Mouse (Mus musculus) left cerebral cortex, adult 2 months (tissue): ENCODE results near the gene Rln1. TPM values are rescaled to one million over a fixed set of nuclear protein-coding genes. Genes with fewer than 3 reads are reported as not detected.
A peak's percentile ranks its signal among the peaks of the same experiment; 100 is the strongest.

Source experiments
- DNase-seq, 2 experiments: peaks; one replicate each; pipeline ENCODE4 v3.0.0; 2021 to 2022; ENCODE audit warnings: low spot score in 2 of 2, mixed read lengths in 1 of 2; ENCODE audit errors: extremely low spot score in 1 of 2
- H3K27ac ChIP-seq: fragments of 200-600 bp; 2 replicates; pipeline ENCODE4 v1.8.1; 2022
- H3K4me3 ChIP-seq: fragments of 200-600 bp; 2 replicates; pipeline ENCODE4 v1.8.1; 2022
- CTCF ChIP-seq: fragments of 200-600 bp; IDR thresholded peaks from 2 replicates; pipeline ENCODE4 v1.8.1; 2022; ENCODE audit warnings: antibody characterized with exemption, mild to moderate bottlenecking, moderate library complexity
- intact Hi-C: fragments of 180-260 bp; cut with DNase I; formaldehyde crosslinking; loops from one replicate; pipeline ENCODE4 v1.15.1; 2025
- total RNA-seq, 2 experiments: library from RNA; stranded (reverse); gene quantifications; 2 replicates each; pipeline ENCODE4 v1.2.3; 2021

The Rln1 gene
- total RNA-seq, 2 experiments from 2014 or later, result 1.4 to 1.7 TPM

DNA sequence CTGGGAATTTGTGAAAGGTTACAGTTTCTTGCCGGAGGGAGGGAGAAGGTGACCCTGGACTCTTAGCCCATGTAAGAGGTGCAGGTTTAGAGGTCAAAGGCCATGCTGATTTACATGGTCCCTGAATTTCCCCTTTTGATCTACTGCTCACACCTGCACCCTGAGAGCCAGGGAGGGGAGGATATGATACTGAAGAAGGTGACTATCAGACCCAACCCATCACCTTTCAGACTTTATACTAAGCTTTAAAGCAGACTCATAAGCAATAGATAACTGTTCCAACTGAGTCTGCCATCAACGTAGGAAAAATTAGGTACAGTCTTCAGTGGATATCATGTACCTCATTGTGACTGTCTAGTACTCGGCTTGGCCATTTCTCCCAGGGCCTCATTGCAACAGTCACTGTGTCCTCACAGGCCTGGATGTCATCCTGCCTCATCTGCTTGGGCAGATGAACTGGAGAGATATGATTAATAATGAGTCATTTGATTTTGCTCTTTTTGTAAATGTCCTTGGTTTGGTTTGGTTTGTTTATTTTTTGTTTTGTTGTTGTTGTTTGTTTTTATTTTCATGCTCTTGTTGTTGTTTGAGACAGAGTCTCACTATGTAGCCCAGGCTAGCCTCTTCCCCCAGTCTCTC lies 34.3 kb upstream of the Rln1 start:
- DNase-seq, result no peak
- TF ChIP-seq CTCF, result no peak
- H3K27ac ChIP-seq, result no peak overlapping the region
- no peak overlapping the region for H3K4me3 ChIP-seq
- intact Hi-C loops, result no loop called here

DNA sequence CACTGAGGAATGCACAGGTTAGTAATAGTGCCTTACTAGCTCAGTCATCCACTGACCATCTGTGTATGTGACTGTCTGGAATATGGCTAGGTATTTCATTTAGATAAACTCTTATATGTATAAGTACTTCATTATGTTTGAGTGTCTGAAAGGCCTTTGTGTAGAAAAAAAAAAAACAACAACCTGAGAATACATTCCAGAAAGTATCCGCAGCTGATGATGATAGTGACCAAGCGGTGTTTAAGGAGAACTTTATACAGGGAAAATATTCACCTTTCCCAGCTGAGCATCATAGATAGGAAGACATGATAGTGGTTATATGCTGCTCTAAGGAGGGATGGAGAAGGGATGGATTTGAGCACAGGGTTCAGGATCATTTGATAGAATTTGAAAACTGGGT lies 33.6 kb upstream of the Rln1 start:
- intact Hi-C loops, result no loop called here

DNA sequence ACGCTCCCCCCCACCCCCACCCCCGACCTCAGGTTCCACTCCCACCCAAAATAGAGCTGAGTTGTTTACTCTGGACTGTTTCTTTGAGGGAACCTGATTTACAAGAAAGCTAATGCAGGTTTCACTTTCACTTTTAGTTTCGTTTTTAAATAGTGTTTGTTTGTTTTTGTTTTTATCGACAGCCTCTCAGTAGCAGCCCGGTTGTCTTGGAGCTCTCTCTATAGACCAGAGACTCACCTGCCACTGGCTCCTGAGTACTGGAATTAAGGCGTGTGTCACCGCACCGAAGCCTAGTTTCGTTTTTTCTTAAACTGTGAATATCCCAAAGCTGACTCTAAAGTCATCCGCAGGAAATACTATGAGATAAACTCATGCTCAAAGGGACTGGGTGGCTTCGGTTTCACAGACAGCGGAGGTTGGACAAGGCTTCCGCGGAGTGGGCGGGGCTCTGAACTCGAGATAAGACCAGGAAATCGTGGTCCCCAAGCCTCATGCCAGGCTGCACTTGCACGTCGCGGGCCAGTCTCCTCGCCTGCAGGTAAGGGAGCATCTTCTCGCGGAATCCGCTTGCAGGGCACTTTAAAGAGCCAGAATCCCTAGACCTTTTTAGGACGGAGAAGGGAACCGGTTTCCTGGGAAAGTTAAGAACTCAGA lies 32.6 kb upstream of the Rln1 start, which contains the start of the genes Plgrkt and Cd274:
Plgrkt (minus strand) TSS at position 422 of the 654 bp plus-strand sequence.
Cd274 (plus strand) TSS at position 487 of the 654 bp plus-strand sequence.
- DNase-seq, result peak; percentile 36 to 43
- TF ChIP-seq CTCF, result no peak
- Histone ChIP-seq H3K4me3 (peak within 1 kb of the TSS; percentile 59), H3K27ac (peak within 1 kb of the TSS; percentile 69)
- intact Hi-C loops, result no loop called here

More for the DNA sequence above, 33.6 kb upstream of the Rln1 start:
- Histone ChIP-seq H3K27ac (no peak overlapping the region), H3K4me3 (no peak overlapping the region)
- TF ChIP-seq CTCF, result no peak
- no peak for DNase-seq

DNA sequence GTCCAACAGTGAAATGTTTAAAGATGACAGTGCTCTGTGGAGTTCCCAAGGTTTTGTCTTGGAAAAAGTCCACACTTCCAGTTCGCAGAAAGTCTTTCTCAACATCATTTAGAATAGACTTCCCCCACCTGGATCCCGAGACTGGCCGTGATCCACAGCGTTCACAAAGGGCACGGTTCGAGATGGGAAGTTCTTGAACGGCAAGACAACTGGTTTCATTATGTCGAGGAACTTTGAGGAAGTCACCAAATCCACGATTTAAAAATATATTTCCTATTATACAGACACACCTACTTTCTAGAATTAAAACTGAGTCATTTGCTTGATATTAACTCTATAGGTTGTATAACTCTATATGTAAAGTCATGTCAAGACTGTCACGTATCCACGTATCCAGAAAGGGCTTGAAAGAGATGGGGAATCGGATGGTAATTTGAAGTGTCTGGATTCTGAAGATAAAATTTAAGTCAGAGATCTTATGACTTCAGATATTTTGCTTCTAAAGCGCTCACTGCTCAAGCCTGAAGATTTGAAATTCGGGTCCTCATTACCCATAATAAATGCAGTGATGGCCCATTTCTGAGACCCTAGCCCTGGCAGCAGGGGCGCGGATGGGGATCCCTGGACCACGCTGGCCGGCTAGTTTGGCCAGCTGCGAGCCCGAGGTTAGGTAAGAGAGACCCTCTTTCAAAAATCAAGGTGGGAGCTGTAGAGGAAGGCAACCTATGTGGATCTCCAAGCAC lies 31.9 kb upstream of the Rln1 start:
- Histone ChIP-seq H3K4me3 (peak overlapping the region; percentile 59), H3K27ac (peak overlapping the region; percentile 69)
- no peak for TF ChIP-seq CTCF
- intact Hi-C loops, result no loop called here
- no peak for DNase-seq

- no peak overlapping the region for H3K27ac ChIP-seq
- DNase-seq, result no peak
- TF ChIP-seq CTCF, result no peak
- H3K4me3 ChIP-seq, result no peak overlapping the region
- intact Hi-C loops, result no loop called here
These were observed 30.6 kb upstream of the Rln1 start for GRCm38 (mm10) chr19:29365105-29365504.

DNA sequence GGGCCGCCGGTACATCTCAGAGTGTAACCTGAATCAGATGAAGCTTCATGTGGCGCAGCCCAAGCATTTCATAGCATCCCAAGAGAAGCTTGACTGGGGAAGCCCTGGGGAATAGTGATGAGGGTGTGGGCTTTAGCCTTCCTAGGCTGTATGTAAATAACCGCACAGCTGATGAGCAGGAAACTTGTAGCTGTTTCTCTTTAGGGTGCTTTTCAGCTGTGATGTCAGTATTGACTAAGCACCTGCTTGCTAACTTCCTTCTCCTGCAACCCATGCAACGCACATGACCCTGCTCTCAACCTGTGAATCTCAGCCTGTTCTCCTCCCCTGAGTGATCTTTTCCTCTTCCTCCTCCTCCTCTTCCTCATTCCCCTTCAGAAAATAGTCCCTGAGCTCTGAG lies 29.6 kb upstream of the Rln1 start:
- intact Hi-C loops, result loop anchor here (5.0 kb wide), 1 partner anchor 198 kb away; no protein-coding TSS in a partner anchor
- TF ChIP-seq CTCF, result no peak
- no peak for DNase-seq
- H3K27ac ChIP-seq, result no peak overlapping the region
- no peak overlapping the region for H3K4me3 ChIP-seq

- no peak overlapping the region for H3K27ac ChIP-seq
- H3K4me3 ChIP-seq, result no peak overlapping the region
- TF ChIP-seq CTCF, result no peak
- intact Hi-C loops, result loop anchor here (5.0 kb wide), 1 partner anchor 199 kb away; no protein-coding TSS in a partner anchor
- no peak for DNase-seq
These were observed 29.1 kb upstream of the Rln1 start for GRCm38 (mm10) chr19:29363557-29363956.

DNA sequence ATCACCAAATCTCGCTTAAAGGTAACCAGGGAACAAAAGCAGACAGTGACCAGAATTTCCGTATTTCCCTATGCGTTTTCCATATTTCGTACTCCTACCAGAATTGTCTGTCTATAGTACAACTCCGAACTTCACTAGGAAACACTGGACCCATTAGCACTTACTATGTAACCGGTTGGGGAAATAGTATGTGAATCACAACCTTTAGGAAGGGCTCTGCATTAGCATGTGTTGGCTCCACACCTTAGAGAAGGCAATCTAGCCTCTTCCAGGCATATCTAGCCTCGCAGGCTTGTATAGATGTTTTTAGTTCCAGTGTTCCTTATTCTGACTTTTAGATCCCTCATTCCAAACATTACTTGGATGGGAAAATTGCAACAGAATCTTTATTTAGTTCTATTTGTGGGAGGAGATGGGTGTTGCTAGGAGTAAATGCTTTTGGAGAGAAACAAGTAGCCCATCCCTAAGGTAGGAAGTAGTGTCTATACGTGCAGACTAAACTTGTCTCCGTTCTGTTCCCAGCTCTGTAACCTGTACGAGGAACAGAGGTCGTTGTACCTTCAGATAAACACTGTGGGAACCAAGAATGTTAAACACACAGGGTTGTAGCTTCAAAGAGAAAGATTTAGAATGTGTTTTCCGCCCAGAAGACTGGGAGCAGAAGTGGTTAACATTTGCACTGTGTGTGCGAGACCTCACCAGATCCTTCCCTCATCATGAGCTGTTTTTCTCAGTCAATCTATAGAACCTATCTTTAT lies 27.9 kb upstream of the Rln1 start:
- Histone ChIP-seq H3K27ac (peak overlapping the region; percentile 61), H3K4me3 (peak overlapping the region; percentile 88)
- no peak for DNase-seq
- intact Hi-C loops, result loop anchor here (5.0 kb wide), 1 partner anchor 200 kb away; no protein-coding TSS in a partner anchor
- TF ChIP-seq CTCF, result no peak

- no peak for TF ChIP-seq CTCF
- intact Hi-C loops, result loop anchor here (5.0 kb wide), 1 partner anchor 201 kb away; no protein-coding TSS in a partner anchor
- Histone ChIP-seq H3K4me3 (peak overlapping the region; percentile 88), H3K27ac (peak overlapping the region; percentile 87)
- peak; percentile 85 to 91 for DNase-seq
These were observed 27.1 kb upstream of the Rln1 start for GRCm38 (mm10) chr19:29361468-29362130.

DNA sequence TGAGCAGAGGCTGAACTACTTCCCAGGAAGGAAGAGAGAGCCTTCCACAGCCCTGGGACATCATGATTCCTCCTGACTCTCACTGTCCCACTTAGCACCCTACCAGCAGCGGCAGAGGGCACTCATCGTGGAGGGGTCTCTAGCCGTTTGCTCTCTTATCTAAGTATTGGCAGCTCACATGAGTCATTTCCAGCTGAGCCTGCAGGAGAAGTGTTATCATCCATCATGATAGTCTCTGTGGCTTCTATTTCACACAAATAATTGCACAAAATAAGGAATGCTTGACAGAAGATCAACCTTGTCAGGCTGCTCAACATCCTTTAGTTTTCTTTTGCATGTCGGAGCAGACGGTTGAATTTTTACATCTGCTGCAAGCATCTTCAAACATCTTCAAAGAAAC lies 25.8 kb upstream of the Rln1 start:
- DNase-seq, result no peak
- no peak for TF ChIP-seq CTCF
- no peak overlapping the region for H3K4me3 ChIP-seq
- H3K27ac ChIP-seq, result no peak overlapping the region
- intact Hi-C loops, result loop anchor here (5.0 kb wide), 1 partner anchor 202 kb away; no protein-coding TSS in a partner anchor

DNA sequence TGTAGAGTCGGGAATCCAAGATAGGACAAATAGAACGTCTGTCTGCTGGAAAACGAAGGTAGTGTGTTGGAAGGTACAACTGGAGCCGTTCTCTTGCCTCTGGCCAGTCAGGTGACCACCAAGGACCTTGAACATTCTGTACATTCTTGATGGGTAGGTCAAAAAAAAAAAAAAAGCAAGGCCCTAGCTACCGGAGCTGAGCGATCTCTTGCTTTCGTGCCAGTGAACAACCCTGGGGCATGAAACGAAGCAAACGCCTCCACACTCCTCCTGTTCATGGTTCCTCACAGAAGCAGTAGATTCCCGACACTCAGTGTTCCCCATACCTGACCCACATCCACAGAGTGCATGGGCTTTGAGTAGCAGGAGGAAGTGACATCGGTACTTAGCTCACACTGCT lies 21.8 kb upstream of the Rln1 start:
- Histone ChIP-seq H3K4me3 (no peak overlapping the region), H3K27ac (no peak overlapping the region)
- no peak for TF ChIP-seq CTCF
- intact Hi-C loops, result loop anchor here (5.0 kb wide), 1 partner anchor 579 kb away; no protein-coding TSS in a partner anchor
- DNase-seq, result no peak
